Mouse (Mus musculus) thymus, postnatal 36 days (tissue): ENCODE data around the gene Slc44a2.

Source experiments
- DNase-seq, 2 experiments: peaks; one replicate each; pipeline ENCODE4 v3.0.0; 2022; ENCODE audit warnings: mixed read lengths in 2 of 2

Slc44a2 gene

DNA sequence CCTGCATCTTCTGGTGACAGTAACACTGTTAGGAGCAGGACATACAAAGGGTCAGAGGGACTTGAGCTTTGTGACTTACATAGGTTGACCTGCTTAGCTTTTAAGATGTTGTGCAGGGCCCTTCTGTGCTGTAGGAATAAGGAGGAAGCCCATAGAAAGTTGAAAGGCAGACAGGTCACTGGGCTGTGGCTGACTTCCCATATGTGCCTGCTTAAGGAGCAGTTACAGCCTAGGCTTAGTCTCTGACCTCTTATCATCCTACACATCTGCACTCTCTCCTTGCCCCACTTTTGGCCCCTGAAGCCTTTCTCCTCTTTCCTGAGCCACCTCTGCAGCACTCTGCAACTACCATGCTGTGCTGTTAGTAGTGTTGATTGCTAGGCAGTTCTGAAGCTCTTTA, 63.5 kb downstream of the Slc44a2 start:
- no peak for DNase-seq

GRCm38 (mm10) chr9:21392646-21393175, 72.2 kb downstream of the Slc44a2 start:
- no peak for DNase-seq

GRCm38 (mm10) chr9:21395692-21396091, 75.2 kb downstream of the Slc44a2 start:
- no peak for DNase-seq

DNA sequence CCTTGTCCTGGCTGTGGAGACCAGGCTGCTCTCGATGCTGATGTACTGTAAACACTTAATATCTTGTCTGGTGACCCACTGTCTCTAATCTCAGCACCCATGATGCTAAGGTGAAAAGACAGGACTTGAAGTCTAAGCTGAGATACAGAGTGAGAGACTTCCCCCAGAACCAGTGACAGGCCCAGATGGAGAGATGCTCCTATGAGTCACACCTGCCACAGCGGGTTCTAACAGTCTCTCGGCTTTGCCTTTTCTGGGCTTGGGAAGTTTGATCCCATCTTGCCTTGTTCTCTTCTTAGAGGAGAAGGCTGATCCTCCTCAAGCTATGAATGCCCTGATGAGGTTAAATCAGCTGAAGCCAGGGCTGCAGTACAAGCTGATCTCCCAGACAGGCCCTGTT, 76.7 kb downstream of the Slc44a2 start:
- DNase-seq: no peak

DNA sequence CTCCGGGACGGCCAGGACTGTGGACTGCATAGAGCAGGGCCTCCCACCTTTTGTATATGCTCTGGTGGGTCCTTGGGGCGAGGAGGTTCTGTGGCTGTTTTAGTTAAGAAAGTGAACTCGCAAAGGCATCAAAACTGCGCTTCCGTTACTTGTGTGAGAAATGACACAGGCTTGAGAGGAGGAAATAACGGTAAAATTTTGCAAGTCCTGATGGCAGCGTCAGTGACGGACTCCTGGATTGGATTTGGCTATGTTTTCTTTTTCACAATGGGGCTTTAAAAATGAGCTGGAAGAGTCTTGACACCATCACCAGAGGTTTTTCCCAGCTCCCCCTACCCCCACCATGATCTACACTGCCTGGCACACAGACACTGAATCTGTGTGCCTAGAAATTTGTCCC, 80.5 kb downstream of the Slc44a2 start:
- DNase-seq: no peak

DNA sequence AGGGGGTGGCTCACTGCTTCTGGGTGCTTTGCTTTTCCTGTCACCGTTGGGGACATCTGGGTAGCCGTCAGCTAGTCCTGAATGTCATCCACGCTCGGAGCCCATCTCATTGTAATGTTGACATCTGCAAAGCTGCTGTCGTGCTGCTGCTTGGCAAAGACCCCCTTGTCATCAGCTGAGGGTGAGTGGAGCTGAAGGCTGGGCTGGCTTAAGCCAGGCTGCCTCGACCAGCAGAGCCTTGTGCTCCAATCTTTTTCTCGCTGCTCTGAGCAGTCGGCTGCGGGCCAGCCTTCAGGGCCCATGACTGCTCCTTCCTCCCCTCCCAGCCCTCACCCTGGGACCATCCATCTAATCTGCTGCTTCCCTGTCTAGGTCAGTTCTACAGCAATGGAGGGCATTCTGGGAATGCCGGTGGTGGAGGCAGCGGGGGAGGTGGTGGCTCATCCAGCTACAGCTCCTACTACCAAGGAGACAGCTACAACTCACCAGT, 82.3 kb downstream of the Slc44a2 start:
- no peak for DNase-seq

- DNase-seq: no peak
These were observed 83.2 kb downstream of the Slc44a2 start for GRCm38 (mm10) chr9:21403745-21404144.
